Mouse (Mus musculus) liver, postnatal 0 days (tissue): ENCODE data around the gene Ric1.

ENCODE experiments used
- CTCF ChIP-seq: sonication (generic); IDR thresholded peaks from 2 replicates; pipeline ENCODE4 v1.5.1; 2016; ENCODE audit warnings: antibody characterized with exemption, low read depth
- EP300 ChIP-seq: IDR thresholded peaks from 2 replicates; pipeline ENCODE4 v1.6.1; 2016; ENCODE audit warnings: antibody characterized with exemption, low read depth, mild to moderate bottlenecking

GRCm38 (mm10) chr19:29604653-29605052 is 82.6 kb downstream of the Ric1 start:
- TF ChIP-seq CTCF (no peak), EP300 (no peak)
